Mouse (Mus musculus): ENCODE measurements at regions not wholly inside any gene's neighbourhood (a gene's known extent, or its start where the extent isn't known, plus 50 kb on each side); places are given as distances from the start of the nearest gene placed in this dataset.

DNA sequence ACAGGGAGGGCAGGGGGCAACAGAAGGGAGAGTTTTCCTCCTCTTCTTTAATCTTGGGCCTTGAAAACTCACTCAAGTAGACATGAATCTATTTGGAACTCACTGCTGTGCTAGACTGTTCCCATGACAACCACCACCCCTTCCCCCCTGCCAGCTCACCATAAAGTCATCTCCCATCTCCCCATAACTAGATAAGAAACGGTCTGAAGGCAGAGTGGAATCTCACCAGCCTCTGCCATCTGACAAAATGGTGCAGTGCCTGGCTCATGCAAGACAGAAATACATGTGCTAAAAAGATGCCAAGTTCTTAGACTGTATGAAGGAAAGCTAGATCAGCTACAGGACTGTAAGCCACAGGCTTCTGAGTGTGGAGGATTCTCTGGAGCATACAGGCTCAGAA is 88.0 kb upstream of the Cbln4 start:
- no peak overlapping the region for H3K4me3 ChIP-seq (ENCODE audit: insufficient read depth, low read depth, low read length)
- TF ChIP-seq CTCF (conservative IDR thresholded peaks at IDR 0.05; ENCODE audit: insufficient read depth, insufficient read length, low read depth, low read length) (no peak), POLR2A (IDR thresholded peaks at IDR 0.05; ENCODE audit: low read depth, low read length) (no peak)
- no peaks in the 10 kb centered on the region for H3K36me3 ChIP-seq (ENCODE audit: control insufficient read depth, insufficient read depth, low read length)
- DNase-seq: no peak
- H3K4me1 ChIP-seq (ENCODE audit: control insufficient read depth, insufficient read depth, low read length): no peaks in the 10 kb centered on the region
- WGBS: 37% methylated on average over 1 of the region's 1 CpGs
- no peak overlapping the region for H3K27ac ChIP-seq (ENCODE audit: insufficient read depth, low read depth, low read length)
- no peaks in the 10 kb centered on the region for H3K27me3 ChIP-seq (replicated peaks; ENCODE audit: control insufficient read depth, insufficient read depth, low read length)

GRCm38 (mm10) chr2:172132623-172133332 is 89.5 kb upstream of the Cbln4 start:
- Histone ChIP-seq H3K4me3 (ENCODE audit: insufficient read depth, low read depth, low read length) (no peak overlapping the region), H3K4me1 (ENCODE audit: control insufficient read depth, insufficient read depth, low read length) (no peaks in the 10 kb centered on the region), H3K27me3 (replicated peaks; ENCODE audit: control insufficient read depth, insufficient read depth, low read length) (no peaks in the 10 kb centered on the region), H3K27ac (ENCODE audit: insufficient read depth, low read depth, low read length) (no peak overlapping the region), H3K36me3 (ENCODE audit: control insufficient read depth, insufficient read depth, low read length) (no peaks in the 10 kb centered on the region)
- DNase-seq: no peak
- no peak for TF ChIP-seq POLR2A (IDR thresholded peaks at IDR 0.05; ENCODE audit: low read depth, low read length)
- no peak for TF ChIP-seq CTCF (conservative IDR thresholded peaks at IDR 0.05; ENCODE audit: insufficient read depth, insufficient read length, low read depth, low read length)
- whole genome bisulfite sequencing: 75% methylated on average over 15 of the region's 15 CpGs

GRCm38 (mm10) chr2:172140080-172140479 is 96.8 kb upstream of the Cbln4 start:
- H3K27me3 ChIP-seq (replicated peaks; ENCODE audit: control insufficient read depth, insufficient read depth, low read length): no peaks in the 10 kb centered on the region; the same call in 1 of the 2 replicates
- WGBS: 44% methylated on average over 6 of the region's 6 CpGs
- TF ChIP-seq POLR2A (IDR thresholded peaks at IDR 0.05; ENCODE audit: low read depth, low read length): no peak
- no peak for TF ChIP-seq CTCF (conservative IDR thresholded peaks at IDR 0.05; ENCODE audit: insufficient read depth, insufficient read length, low read depth, low read length)
- no peak overlapping the region for H3K27ac ChIP-seq (ENCODE audit: insufficient read depth, low read depth, low read length)
- DNase-seq: no peak
- H3K4me3 ChIP-seq (ENCODE audit: insufficient read depth, low read depth, low read length): no peak overlapping the region
- no peaks in the 10 kb centered on the region for H3K36me3 ChIP-seq (ENCODE audit: control insufficient read depth, insufficient read depth, low read length)
- H3K4me1 ChIP-seq (ENCODE audit: control insufficient read depth, insufficient read depth, low read length): no peaks in the 10 kb centered on the region

GRCm38 (mm10) chr2:172143269-172143668 is 100.0 kb upstream of the Cbln4 start:
- no peak overlapping the region for H3K27ac ChIP-seq (ENCODE audit: insufficient read depth, low read depth, low read length)
- no peak overlapping the region for H3K4me3 ChIP-seq (ENCODE audit: insufficient read depth, low read depth, low read length)
- no peaks in the 10 kb centered on the region for H3K36me3 ChIP-seq (ENCODE audit: control insufficient read depth, insufficient read depth, low read length)
- TF ChIP-seq POLR2A (IDR thresholded peaks at IDR 0.05; ENCODE audit: low read depth, low read length) (no peak), CTCF (conservative IDR thresholded peaks at IDR 0.05; ENCODE audit: insufficient read depth, insufficient read length, low read depth, low read length) (no peak)
- DNase-seq: no peak
- H3K4me1 ChIP-seq (ENCODE audit: control insufficient read depth, insufficient read depth, low read length): no peaks in the 10 kb centered on the region
- H3K27me3 ChIP-seq (replicated peaks; ENCODE audit: control insufficient read depth, insufficient read depth, low read length): no peaks in the 10 kb centered on the region; the same call in 1 of the 2 replicates
- 26% methylated on average over 9 of the region's 9 CpGs for WGBS

GRCm38 (mm10) chr2:172148736-172149135 is 99.6 kb upstream of the Mc3r start:
- no peak for DNase-seq
- Histone ChIP-seq H3K27me3 (replicated peaks; ENCODE audit: control insufficient read depth, insufficient read depth, low read length) (no peaks in the 10 kb centered on the region), H3K36me3 (ENCODE audit: control insufficient read depth, insufficient read depth, low read length) (no peaks in the 10 kb centered on the region), H3K4me1 (ENCODE audit: control insufficient read depth, insufficient read depth, low read length) (no peaks in the 10 kb centered on the region), H3K4me3 (ENCODE audit: insufficient read depth, low read depth, low read length) (no peak overlapping the region), H3K27ac (ENCODE audit: insufficient read depth, low read depth, low read length) (no peak overlapping the region)
- TF ChIP-seq CTCF (conservative IDR thresholded peaks at IDR 0.05; ENCODE audit: insufficient read depth, insufficient read length, low read depth, low read length) (no peak), POLR2A (IDR thresholded peaks at IDR 0.05; ENCODE audit: low read depth, low read length) (no peak)
- 82% methylated on average over 4 of the region's 4 CpGs for WGBS

DNA sequence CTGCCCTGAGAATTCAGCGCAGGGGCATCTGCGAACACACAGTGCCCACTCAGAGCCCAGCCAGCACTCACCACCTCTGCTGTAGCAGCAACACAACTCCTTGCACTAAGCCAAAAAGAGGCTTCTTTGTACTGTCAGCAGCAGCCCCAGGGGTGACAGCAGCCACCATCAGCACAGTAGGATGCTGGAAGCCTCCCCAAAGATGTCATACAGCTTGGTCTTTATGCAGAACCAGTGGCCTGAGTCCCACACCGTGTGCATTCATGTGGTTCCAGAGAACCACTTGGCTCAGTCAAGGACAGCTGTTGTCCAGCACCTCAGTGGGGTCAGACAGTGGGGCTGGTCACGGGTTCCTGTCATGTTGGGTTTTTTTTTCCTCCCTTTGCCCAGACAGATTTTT is 98.6 kb upstream of the Mc3r start:
- WGBS: 72% methylated on average over 4 of the region's 4 CpGs
- Histone ChIP-seq H3K27me3 (replicated peaks; ENCODE audit: control insufficient read depth, insufficient read depth, low read length) (no peaks in the 10 kb centered on the region), H3K4me1 (ENCODE audit: control insufficient read depth, insufficient read depth, low read length) (no peaks in the 10 kb centered on the region), H3K4me3 (ENCODE audit: insufficient read depth, low read depth, low read length) (no peak overlapping the region), H3K27ac (ENCODE audit: insufficient read depth, low read depth, low read length) (no peak overlapping the region), H3K36me3 (ENCODE audit: control insufficient read depth, insufficient read depth, low read length) (no peaks in the 10 kb centered on the region)
- DNase-seq: no peak
- TF ChIP-seq CTCF (conservative IDR thresholded peaks at IDR 0.05; ENCODE audit: insufficient read depth, insufficient read length, low read depth, low read length) (no peak), POLR2A (IDR thresholded peaks at IDR 0.05; ENCODE audit: low read depth, low read length) (no peak)

DNA sequence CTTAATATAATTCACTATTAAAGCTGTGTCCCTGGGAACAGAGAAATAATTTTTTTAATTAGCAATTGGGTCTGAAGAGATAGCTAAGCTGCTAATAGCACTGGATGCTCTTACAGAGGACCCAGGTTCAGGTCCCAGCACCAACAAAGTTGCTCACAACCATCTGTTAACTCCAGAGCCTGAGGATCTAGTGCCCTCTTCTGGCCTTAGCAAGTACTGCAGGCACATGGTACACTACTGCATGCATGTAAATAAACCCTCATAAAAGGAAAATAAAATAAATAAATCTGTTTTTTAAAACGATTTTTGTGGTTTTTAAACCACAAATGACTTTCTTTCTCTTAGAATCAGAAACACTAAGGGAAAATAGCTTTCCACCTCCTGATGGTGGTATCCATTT is 97.4 kb upstream of the Mc3r start:
- no peak overlapping the region for H3K27ac ChIP-seq (ENCODE audit: insufficient read depth, low read depth, low read length)
- H3K36me3 ChIP-seq (ENCODE audit: control insufficient read depth, insufficient read depth, low read length): no peaks in the 10 kb centered on the region
- 75% methylated on average over 1 of the region's 1 CpGs for WGBS
- no peaks in the 10 kb centered on the region for H3K4me1 ChIP-seq (ENCODE audit: control insufficient read depth, insufficient read depth, low read length)
- no peak overlapping the region for H3K4me3 ChIP-seq (ENCODE audit: insufficient read depth, low read depth, low read length)
- no peaks in the 10 kb centered on the region for H3K27me3 ChIP-seq (replicated peaks; ENCODE audit: control insufficient read depth, insufficient read depth, low read length)
- no peak for DNase-seq
- TF ChIP-seq POLR2A (IDR thresholded peaks at IDR 0.05; ENCODE audit: low read depth, low read length) (no peak), CTCF (conservative IDR thresholded peaks at IDR 0.05; ENCODE audit: insufficient read depth, insufficient read length, low read depth, low read length) (no peak)

Measured in kidney, adult 2 months (tissue).